ENCODE assay signal across 48 mouse cellular contexts in genomic region chr2:25657652-25658051, GRCm38 (mm10). TPM values are rescaled to one million over a fixed set of nuclear protein-coding genes. Genes with fewer than 3 reads are reported as not detected.
"Had no signal": no experiment of that assay in that cellular context is flagged by ENCODE, and none has a peak within 500 bp of the region (broad histone marks: within the 10 kb centered on the region; RNA-seq: fewer than 3 reads in every experiment).

Lcn5 (plus strand) TSS chr2:25657952.

- H3K36me3 ChIP-seq: heart, embryonic 12.5 days; heart, embryonic 13.5 days; heart, embryonic 15.5 days; hindbrain, embryonic 10.5 days; hindbrain, embryonic 12.5 days; hindbrain, embryonic 13.5 days; hindbrain, embryonic 15.5 days; intestine, embryonic 15.5 days; kidney, embryonic 15.5 days had no signal

- H3K9ac ChIP-seq: heart, embryonic 12.5 days; heart, embryonic 13.5 days; heart, embryonic 15.5 days; hindbrain, embryonic 12.5 days; hindbrain, embryonic 13.5 days; hindbrain, embryonic 14.5 days; hindbrain, embryonic 15.5 days; intestine, embryonic 15.5 days; kidney, embryonic 15.5 days had no signal

- H3K27ac ChIP-seq: heart, embryonic 13.5 days; heart, embryonic 15.5 days; hindbrain, embryonic 10.5 days; hindbrain, embryonic 12.5 days; hindbrain, embryonic 13.5 days; hindbrain, embryonic 14.5 days; hindbrain, embryonic 15.5 days; hindbrain, postnatal 0 days; intestine, embryonic 15.5 days; kidney, embryonic 15.5 days; kidney, postnatal 0 days; layer of hippocampus, adult 2 months; left cerebral cortex, adult 2 months had no signal

- H3K4me1 ChIP-seq: heart, embryonic 12.5 days; heart, embryonic 13.5 days; heart, embryonic 15.5 days; hindbrain, embryonic 10.5 days; hindbrain, embryonic 12.5 days; hindbrain, embryonic 13.5 days; hindbrain, embryonic 15.5 days; intestine, embryonic 15.5 days had no signal

- H3K27me3 ChIP-seq: hindbrain, embryonic 12.5 days; hindbrain, embryonic 15.5 days; intestine, embryonic 15.5 days; kidney, embryonic 15.5 days had no signal

- DNase-seq: kidney, adult 11 months; kidney, adult 18-20 months; kidney, adult 9 months; kidney, postnatal 10 days; kidney, postnatal 14 days; kidney, postnatal 4 days; layer of hippocampus, adult 9-11 months; layer of hippocampus, postnatal 36 days had no signal

- H3K4me3 ChIP-seq: heart, embryonic 12.5 days; heart, embryonic 13.5 days; heart, embryonic 15.5 days; hindbrain, embryonic 10.5 days; hindbrain, embryonic 12.5 days; hindbrain, embryonic 13.5 days; hindbrain, embryonic 15.5 days; intestine, embryonic 15.5 days; kidney, embryonic 15.5 days; layer of hippocampus, adult 2 months; left cerebral cortex, adult 2 months had no signal

RNA-seq across cellular contexts. Expression of gene Lcn5, which starts in this region (rescaled TPM):
- total RNA-seq: heart, postnatal 14 days; heart, postnatal 25 days; heart, postnatal 36 days; heart, postnatal 4 days; hematopoietic stem cell, adult 5-6 weeks; hindbrain, postnatal 0 days; layer of hippocampus, adult 18-20 months; layer of hippocampus, adult 2 months; layer of hippocampus, adult 8-10 months; layer of hippocampus, postnatal 10 days; layer of hippocampus, postnatal 14 days; layer of hippocampus, postnatal 25 days; layer of hippocampus, postnatal 36 days; left cerebral cortex, adult 18-20 months; left cerebral cortex, adult 2 months; left cerebral cortex, adult 8-10 months had no signal
- polyA plus RNA-seq: heart, embryonic 11.5 days; heart, embryonic 12.5 days; heart, embryonic 13.5 days; heart, embryonic 14.5 days; heart, embryonic 15.5 days; heart, embryonic 16.5 days; heart, postnatal 0 days; hindbrain, embryonic 10.5 days; hindbrain, embryonic 11.5 days; hindbrain, embryonic 12.5 days; hindbrain, embryonic 13.5 days; hindbrain, embryonic 14.5 days; hindbrain, embryonic 15.5 days; hindbrain, embryonic 16.5 days; hindbrain, postnatal 0 days; inflammation-experienced regulatory T-cells, adult 6 months; intestine, embryonic 14.5 days; intestine, embryonic 15.5 days; intestine, embryonic 16.5 days; intestine, postnatal 0 days; kidney, adult 2 months; kidney, embryonic 14.5 days; kidney, embryonic 15.5 days; kidney, embryonic 16.5 days; kidney, postnatal 0 days; large intestine, adult 2 months had no signal
